Mouse (Mus musculus) embryonic facial prominence, embryonic 14.5 days (tissue): ENCODE data around the gene Rgs16. TPM values are rescaled to one million over a fixed set of nuclear protein-coding genes. Genes with fewer than 3 reads are reported as not detected.

ENCODE experiments used
- ATAC-seq: fragments of 200-750 bp; cut with Nextera tagmentation; 2 replicates; pipeline ENCODE4 v1.8.0; 2017; ENCODE audit warnings: low read depth, moderate number of reproducible peaks, moderate TSS enrichment
- DNase-seq: peaks from one replicate; pipeline ENCODE4 v3.0.0-alpha.2; 2015; ENCODE audit warnings: low spot score
- H3K27ac ChIP-seq: fragments of 300-500 bp; sonication (generic); replicated peaks from 2 replicates; pipeline ENCODE4 v1.5.1; 2014; ENCODE audit warnings: low read depth, mild to moderate bottlenecking, low read length, moderate library complexity
- H3K27me3 ChIP-seq: fragments of 300-500 bp; sonication (generic); replicated peaks from 2 replicates; pipeline ENCODE4 v1.6.1; 2014; ENCODE audit warnings: low read length; ENCODE audit not compliant: control insufficient read depth, insufficient read depth
- H3K36me3 ChIP-seq: fragments of 300-500 bp; sonication (generic); 2 replicates; pipeline ENCODE4 v1.6.1; 2014; ENCODE audit warnings: low read length, mixed read lengths; ENCODE audit not compliant: control insufficient read depth, insufficient read depth
- H3K4me1 ChIP-seq: fragments of 300-500 bp; sonication (generic); 2 replicates; pipeline ENCODE4 v1.6.1; 2014; ENCODE audit warnings: antibody characterized with exemption, low read length; ENCODE audit not compliant: control insufficient read depth, insufficient read depth
- H3K4me2 ChIP-seq: fragments of 300-500 bp; sonication (generic); 2 replicates; pipeline ENCODE4 v1.6.1; 2014; ENCODE audit warnings: low read depth, mild to moderate bottlenecking, low read length, moderate library complexity, mixed read lengths
- H3K4me3 ChIP-seq: fragments of 300-500 bp; sonication (generic); 2 replicates; pipeline ENCODE4 v1.5.1; 2014; ENCODE audit warnings: low read depth, mild to moderate bottlenecking, low read length
- H3K9ac ChIP-seq: fragments of 300-500 bp; sonication (generic); 2 replicates; pipeline ENCODE4 v1.6.1; 2014; ENCODE audit warnings: low read depth, mild to moderate bottlenecking, low read length, moderate library complexity, mixed read lengths
- H3K9me3 ChIP-seq: fragments of 300-500 bp; sonication (generic); 2 replicates; pipeline ENCODE4 v1.6.1; 2016; ENCODE audit warnings: low read length; ENCODE audit not compliant: control insufficient read depth
- whole genome bisulfite sequencing: fragments of 180-500 bp; shearing (Covaris S2); extraction: QIAGEN DNeasy Blood & Tissue Kit; methylation state at CpG from one replicate; pipeline ENCODE4 v1.1.7; 2014; 5-methylcytosine and 5-hydroxymethylcytosine counted together
- polyA plus RNA-seq: library from polyadenylated mRNA; unstranded; fragments of >200 nt; fragmentation: Nextera tagmentation; extraction: Ambion mirVana; gene quantifications from 2 replicates; pipeline ENCODE4 v1.2.1, GENCODE M21; 2014

Rgs16 gene
- polyA plus RNA-seq, 1 experiment from 2014 or later = 7.6 TPM

DNA sequence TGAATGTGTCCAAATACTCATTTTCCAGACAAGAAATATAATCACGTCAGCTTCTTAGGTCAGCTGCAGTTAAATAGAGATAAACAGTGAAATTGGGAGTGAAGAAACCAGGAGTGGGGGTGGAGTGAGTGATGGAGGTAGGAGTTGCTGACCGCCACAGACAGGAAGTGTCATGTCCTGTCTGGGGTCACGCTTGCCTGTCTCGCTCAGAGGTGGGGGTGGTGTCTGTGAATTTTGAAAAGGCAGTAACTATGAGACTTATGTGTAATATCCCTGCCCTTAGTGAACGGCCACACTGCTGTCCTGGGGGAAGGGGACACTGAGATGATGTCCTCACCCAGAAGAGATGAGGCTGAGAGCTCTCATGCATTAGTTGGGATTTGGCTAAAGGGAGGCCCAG, 30.7 kb upstream of the Rgs16 start:
- DNase-seq (no peak), ATAC-seq (no peak)
- WGBS = 48% methylated on average over 5 of the region's 5 CpGs
- Histone ChIP-seq H3K4me3 (no peak overlapping the region), H3K36me3 (no peaks in the 10 kb centered on the region), H3K27me3 (no peaks in the 10 kb centered on the region), H3K9me3 (no peaks in the 10 kb centered on the region), H3K4me1 (peaks cover 6% of the 10 kb centered on the region; the same call in 1 of the 2 replicates), H3K27ac (no peak overlapping the region), H3K4me2 (no peak overlapping the region), H3K9ac (no peak overlapping the region)

DNA sequence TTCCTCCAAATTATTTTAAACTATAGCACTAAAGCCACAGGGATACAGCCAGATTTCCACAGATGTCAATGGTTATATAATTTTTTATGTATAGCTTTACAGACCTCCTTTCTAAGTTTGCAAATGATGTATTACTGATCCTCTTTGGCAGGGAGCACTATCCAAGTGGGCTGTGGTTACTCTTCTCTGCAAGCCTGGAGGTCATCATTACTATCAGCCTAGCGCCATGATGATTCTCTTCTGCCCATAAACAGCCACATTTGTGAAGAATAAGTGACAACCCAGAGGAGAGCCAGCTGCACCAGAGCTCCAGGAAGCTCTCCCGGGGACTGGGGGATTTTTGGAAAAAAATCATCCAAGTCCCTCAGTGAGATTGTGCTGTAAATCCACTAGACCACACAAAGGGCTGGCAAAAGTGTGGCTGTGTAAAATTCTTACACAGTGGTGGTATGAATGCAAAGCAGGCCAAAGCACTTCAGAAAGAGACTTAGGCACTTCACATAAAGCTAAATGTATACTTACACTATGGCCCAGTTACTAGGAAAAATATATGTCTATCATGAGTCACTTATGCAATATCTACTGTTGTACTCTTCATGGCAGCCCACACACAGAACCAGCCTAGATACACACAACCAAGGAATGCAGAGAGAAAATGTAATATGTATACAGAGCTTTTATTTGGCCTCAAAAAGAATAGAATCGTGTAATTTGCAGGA, 28.4 kb upstream of the Rgs16 start:
- Histone ChIP-seq H3K9me3 (no peaks in the 10 kb centered on the region), H3K36me3 (no peaks in the 10 kb centered on the region), H3K27ac (peak overlapping the region; percentile 40), H3K4me2 (no peak overlapping the region), H3K4me3 (no peak overlapping the region), H3K27me3 (no peaks in the 10 kb centered on the region), H3K9ac (no peak overlapping the region), H3K4me1 (no peaks in the 10 kb centered on the region)
- DNase-seq = peak; percentile 71
- ATAC-seq = no peak; the same call in 1 of the 2 replicates
- WGBS = 63% methylated on average over 3 of the region's 3 CpGs

DNA sequence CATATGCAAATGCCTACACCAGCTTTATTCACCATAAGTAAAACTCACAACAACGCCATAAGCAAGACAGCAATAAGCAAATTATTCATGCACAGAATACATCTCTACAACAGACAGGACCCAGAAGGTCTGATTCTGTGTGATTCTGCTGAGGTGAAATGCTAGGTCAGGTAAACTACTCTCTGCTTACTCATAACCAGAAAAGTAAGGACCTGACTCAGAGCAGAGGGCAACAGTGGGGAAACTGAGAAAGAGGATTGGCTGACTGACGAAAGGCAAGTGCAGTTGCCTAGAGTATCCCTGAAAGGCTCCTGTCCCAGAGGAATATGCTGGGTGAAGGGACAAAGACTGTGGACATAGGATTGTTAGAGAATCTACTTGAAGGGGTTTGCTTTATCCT, 27.5 kb upstream of the Rgs16 start:
- Histone ChIP-seq H3K27me3 (no peaks in the 10 kb centered on the region), H3K9ac (no peak overlapping the region), H3K4me1 (no peaks in the 10 kb centered on the region), H3K9me3 (no peaks in the 10 kb centered on the region), H3K27ac (no peak overlapping the region), H3K4me2 (no peak overlapping the region), H3K36me3 (no peaks in the 10 kb centered on the region), H3K4me3 (no peak overlapping the region)
- no peak for DNase-seq
- ATAC-seq = no peak
- 91% methylated on average over 2 of the region's 2 CpGs for WGBS

DNA sequence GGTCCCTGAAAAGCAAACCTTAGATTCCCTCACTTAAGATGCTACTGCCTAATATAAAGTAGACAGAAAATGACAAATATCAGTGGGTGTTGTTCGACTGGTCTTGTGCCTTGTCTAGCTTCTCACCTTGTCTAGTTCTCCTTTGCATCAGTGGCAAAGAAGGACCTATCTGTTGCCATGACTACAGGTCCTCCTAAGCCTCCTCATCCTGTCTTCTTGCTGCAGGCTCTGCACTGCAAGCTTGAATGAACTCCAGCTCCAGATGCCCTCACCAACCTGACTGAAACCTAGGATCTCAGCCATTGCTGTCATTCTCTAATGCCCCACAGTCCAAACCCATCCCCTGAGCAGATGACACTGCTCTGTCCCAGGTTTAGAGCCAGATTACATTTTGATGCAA, 22.2 kb upstream of the Rgs16 start:
- Histone ChIP-seq H3K4me2 (no peak overlapping the region), H3K36me3 (no peaks in the 10 kb centered on the region), H3K27ac (no peak overlapping the region), H3K27me3 (no peaks in the 10 kb centered on the region), H3K4me3 (no peak overlapping the region), H3K9me3 (no peaks in the 10 kb centered on the region), H3K4me1 (no peaks in the 10 kb centered on the region), H3K9ac (no peak overlapping the region)
- ATAC-seq (no peak), DNase-seq (no peak)
- WGBS = 100% methylated on average over 1 of the region's 1 CpGs

DNA sequence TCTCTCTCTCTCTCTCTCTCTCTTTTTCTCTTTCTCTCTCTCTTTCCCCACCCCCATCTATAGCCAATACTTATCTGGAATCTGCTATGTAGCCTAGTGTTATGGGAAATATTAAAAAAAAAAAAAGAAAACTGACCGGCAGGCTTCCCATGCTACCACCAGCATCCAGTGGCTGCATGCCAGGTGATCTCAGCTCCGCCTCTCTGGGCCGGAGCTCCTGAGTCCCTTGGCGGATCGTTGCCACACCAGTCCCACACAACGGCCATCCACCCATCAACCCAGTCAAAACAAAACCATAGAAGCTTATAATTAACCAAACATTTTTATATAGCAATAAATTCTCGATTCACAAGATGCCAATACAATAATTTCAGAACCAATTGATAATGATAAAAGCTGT, 19.2 kb upstream of the Rgs16 start:
- DNase-seq (no peak), ATAC-seq (no peak)
- Histone ChIP-seq H3K36me3 (no peaks in the 10 kb centered on the region), H3K4me2 (no peak overlapping the region), H3K27me3 (no peaks in the 10 kb centered on the region), H3K9me3 (no peaks in the 10 kb centered on the region), H3K4me1 (no peaks in the 10 kb centered on the region), H3K9ac (no peak overlapping the region), H3K27ac (no peak overlapping the region), H3K4me3 (no peak overlapping the region)
- 81% methylated on average over 7 of the region's 7 CpGs for whole genome bisulfite sequencing

DNA sequence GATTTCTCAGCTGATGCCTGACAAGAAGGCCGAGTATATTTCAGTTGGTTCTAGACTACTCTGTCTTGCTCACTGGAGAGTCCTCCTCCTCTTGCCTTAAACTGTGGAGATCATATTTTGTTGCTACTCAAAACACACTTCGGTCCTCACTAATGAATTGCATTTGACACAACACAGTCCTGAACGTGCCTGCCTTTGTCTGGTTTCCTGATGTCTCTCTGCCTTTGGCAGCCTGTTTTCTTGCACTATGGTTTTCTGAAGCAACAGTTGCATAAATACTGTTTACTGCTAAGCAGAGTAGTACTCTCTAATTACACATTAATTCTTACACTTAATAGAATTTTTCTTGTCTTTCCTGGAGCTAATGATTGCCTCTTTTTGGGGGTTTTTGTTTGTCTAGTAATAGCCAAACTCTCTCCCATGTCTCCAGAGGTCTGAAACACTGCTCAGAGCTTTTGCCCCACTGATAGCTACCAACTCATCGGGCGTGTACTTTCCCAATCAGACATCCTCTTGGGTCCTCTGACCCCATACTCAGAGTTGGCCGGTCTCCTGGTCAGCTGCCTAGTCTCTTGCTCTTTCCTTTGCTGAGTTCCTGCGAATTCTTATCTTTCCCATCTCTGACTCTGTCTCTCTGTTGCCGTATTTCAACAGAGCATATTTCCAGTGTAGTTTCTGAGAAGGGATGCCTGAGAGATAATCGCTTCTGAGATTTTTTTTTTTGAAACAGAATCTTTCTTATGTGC, 18.4 kb upstream of the Rgs16 start:
- H3K9ac ChIP-seq = no peak overlapping the region
- no peaks in the 10 kb centered on the region for H3K9me3 ChIP-seq
- H3K4me1 ChIP-seq = no peaks in the 10 kb centered on the region
- H3K36me3 ChIP-seq = no peaks in the 10 kb centered on the region
- ATAC-seq = no peak
- WGBS = 79% methylated on average over 9 of the region's 9 CpGs
- no peak overlapping the region for H3K27ac ChIP-seq
- DNase-seq = no peak
- no peaks in the 10 kb centered on the region for H3K27me3 ChIP-seq
- H3K4me3 ChIP-seq = no peak overlapping the region
- no peak overlapping the region for H3K4me2 ChIP-seq

DNA sequence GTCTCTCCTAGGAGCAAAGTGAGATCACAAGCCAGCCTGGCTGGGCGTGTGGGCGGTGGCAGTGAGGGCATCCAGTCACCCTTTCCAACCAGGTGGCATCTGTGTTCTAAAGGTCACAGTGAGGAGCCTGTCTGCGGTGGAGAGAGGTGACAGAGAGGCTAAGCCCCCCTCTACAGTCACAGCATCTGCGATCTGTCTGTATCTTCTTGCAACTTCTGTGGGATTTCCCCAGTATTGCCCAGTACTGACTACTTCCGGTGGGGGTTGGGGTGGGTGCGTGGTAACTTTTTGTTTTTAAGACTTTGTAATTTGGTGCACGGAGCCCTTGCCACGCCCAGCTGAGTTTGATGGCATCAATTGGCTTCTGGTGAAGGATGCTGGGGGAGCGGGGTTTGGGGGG, 16.7 kb upstream of the Rgs16 start:
- DNase-seq (no peak), ATAC-seq (no peak)
- Histone ChIP-seq H3K27me3 (no peaks in the 10 kb centered on the region), H3K9me3 (no peaks in the 10 kb centered on the region), H3K36me3 (no peaks in the 10 kb centered on the region), H3K9ac (no peak overlapping the region), H3K4me3 (no peak overlapping the region), H3K4me2 (no peak overlapping the region), H3K4me1 (no peaks in the 10 kb centered on the region), H3K27ac (no peak overlapping the region)
- 79% methylated on average over 9 of the region's 9 CpGs for WGBS

DNA sequence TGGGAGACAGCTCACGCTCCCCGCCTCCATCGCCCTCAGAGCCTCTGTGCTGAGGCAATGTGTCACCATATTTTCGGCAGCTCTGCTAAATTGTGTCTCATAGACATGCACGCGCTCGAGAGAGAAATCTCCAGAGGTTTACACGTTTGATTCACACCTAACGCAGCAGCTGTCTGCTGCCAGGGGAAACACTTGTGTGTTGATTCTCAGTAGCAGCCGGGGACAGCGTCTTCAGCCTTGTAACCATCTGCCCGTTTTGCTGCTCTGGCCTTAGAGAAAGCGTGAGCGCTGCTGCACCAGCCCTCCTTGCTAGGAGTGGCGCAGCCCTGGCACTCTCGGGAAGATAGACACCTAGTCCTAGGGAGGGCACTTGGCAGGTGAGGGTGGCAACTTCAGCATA, 13.5 kb upstream of the Rgs16 start:
- no peaks in the 10 kb centered on the region for H3K27me3 ChIP-seq
- no peak overlapping the region for H3K9ac ChIP-seq
- H3K4me2 ChIP-seq = no peak overlapping the region
- WGBS = 81% methylated on average over 16 of the region's 16 CpGs
- H3K4me1 ChIP-seq = no peaks in the 10 kb centered on the region
- no peaks in the 10 kb centered on the region for H3K9me3 ChIP-seq
- H3K4me3 ChIP-seq = no peak overlapping the region
- no peak for DNase-seq
- no peak overlapping the region for H3K27ac ChIP-seq
- ATAC-seq = peak; percentile 45; the same call in 1 of the 2 replicates
- H3K36me3 ChIP-seq = no peaks in the 10 kb centered on the region

DNA sequence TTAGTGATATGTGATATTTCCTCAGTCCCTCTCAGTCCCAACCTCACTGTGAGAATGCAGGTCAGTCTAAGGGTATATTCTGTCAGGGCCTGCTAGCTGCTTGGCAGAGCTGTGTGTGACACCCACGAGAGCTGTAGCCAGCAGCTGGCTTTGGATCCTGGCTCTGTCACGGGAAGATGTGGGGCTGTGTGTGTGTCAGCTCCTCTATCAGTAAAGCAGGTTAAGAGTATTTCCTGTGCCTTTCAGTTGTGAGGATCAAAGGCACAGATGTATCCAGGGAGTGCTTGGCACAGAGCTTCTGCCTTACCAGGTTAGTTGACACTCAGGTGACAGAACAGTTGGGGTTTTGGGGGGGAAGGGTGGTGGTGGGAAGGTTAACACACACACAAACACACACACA, 10.3 kb upstream of the Rgs16 start:
- Histone ChIP-seq H3K27me3 (no peaks in the 10 kb centered on the region), H3K36me3 (no peaks in the 10 kb centered on the region), H3K9ac (no peak overlapping the region), H3K9me3 (no peaks in the 10 kb centered on the region), H3K4me3 (no peak overlapping the region), H3K4me2 (no peak overlapping the region), H3K27ac (no peak overlapping the region), H3K4me1 (peaks cover 14% of the 10 kb centered on the region)
- 53% methylated on average over 2 of the region's 2 CpGs for WGBS
- DNase-seq (no peak), ATAC-seq (no peak)
